8 mouse cellular contexts compared by ENCODE assay signal in the genomic region with DNA sequence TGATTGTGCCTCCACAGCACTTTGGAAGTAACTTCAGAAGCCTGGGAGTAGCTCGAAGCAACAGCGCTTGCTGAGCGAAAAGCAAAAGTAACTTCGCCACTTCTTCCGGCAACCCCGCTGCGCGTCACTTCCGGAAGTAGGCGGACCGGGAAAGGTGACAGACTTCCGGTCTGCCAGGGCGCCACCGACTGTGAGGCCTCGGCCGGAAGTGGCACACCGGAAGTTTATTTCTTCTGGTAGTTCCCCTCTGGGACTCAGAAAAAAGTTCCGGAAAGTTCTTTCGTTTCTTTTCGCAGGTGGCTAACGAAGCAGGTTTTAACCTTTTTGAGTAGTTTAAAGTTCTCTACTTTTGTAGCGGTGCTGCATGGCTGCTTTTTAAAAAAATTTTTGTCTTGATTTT. TPM values are rescaled to one million over a fixed set of nuclear protein-coding genes. Genes with fewer than 3 reads are reported as not detected.
DNase-seq lines count a peak whose midpoint lies in the region; ATAC-seq and TF ChIP-seq lines count a peak whose summit lies in the region.

A gene (minus strand): TSS at position 126 of the 400 bp plus-strand sequence.

- no peaks in the 10 kb centered on the region for H3K9me3 ChIP-seq in CH12.LX (replicated peaks; ENCODE audit: low read length)
- no peaks in the 10 kb centered on the region for H3K9me3 ChIP-seq in forebrain, embryonic 11.5 days (ENCODE audit: control insufficient read depth, low read length)
- no peaks in the 10 kb centered on the region for H3K9me3 ChIP-seq in heart, embryonic 16.5 days (replicated peaks; ENCODE audit: control insufficient read depth, low read length)
- H3K9me3 ChIP-seq in liver, embryonic 15.5 days (replicated peaks) = no peaks in the 10 kb centered on the region; the same call in 1 of the 2 replicates
- H3K9me3 ChIP-seq in neural tube, embryonic 12.5 days = no peaks in the 10 kb centered on the region

- TF ChIP-seq RAD21 in CH12.LX (IDR thresholded peaks at IDR 0.05; ENCODE audit: low read depth, low read length) = no peak

- H3K4me2 ChIP-seq in CH12.LX (ENCODE audit: insufficient read depth, low read depth, poor library complexity, severe bottlenecking) = peak within 1 kb of the TSS; percentile 82
- peak within 1 kb of the TSS; percentile 70 for H3K4me2 ChIP-seq in forebrain, embryonic 11.5 days (ENCODE audit: low read depth, low read length, severe bottlenecking)
- H3K4me2 ChIP-seq in heart, embryonic 16.5 days (ENCODE audit: low read depth, low read length) = peak within 1 kb of the TSS; percentile 79
- peak within 1 kb of the TSS; percentile 82 for H3K4me2 ChIP-seq in liver, embryonic 15.5 days
- peak within 1 kb of the TSS; percentile 63 for H3K4me2 ChIP-seq in neural tube, embryonic 12.5 days (replicated peaks)

- H3K27ac ChIP-seq in CH12.LX (ENCODE audit: insufficient read depth, low read depth) = peak within 1 kb of the TSS; percentile 92
- peak within 1 kb of the TSS; percentile 91 for H3K27ac ChIP-seq in forebrain, embryonic 11.5 days (ENCODE audit: low read depth, low read length)
- peak within 1 kb of the TSS; percentile 92 for H3K27ac ChIP-seq in heart, embryonic 16.5 days (ENCODE audit: low read length)
- peak within 1 kb of the TSS; percentile 98 for H3K27ac ChIP-seq in liver, embryonic 15.5 days (replicated peaks)
- peak within 1 kb of the TSS; percentile 74 for H3K27ac ChIP-seq in neural tube, embryonic 12.5 days

- peaks cover 2 to 28% of the 10 kb centered on the region in 2 experiments; a peak in 3 of 4 replicates for H3K4me1 ChIP-seq in CH12.LX (ENCODE audit: control insufficient read depth in 1 of 2, insufficient read depth in 2 of 2)
- H3K4me1 ChIP-seq in forebrain, embryonic 11.5 days (replicated peaks; ENCODE audit: control insufficient read depth, insufficient read depth, low read length) = no peaks in the 10 kb centered on the region
- H3K4me1 ChIP-seq in heart, embryonic 16.5 days (ENCODE audit: control insufficient read depth, insufficient read depth, low read length) = peaks cover 7% of the 10 kb centered on the region
- peaks cover 22% of the 10 kb centered on the region for H3K4me1 ChIP-seq in liver, embryonic 15.5 days (replicated peaks)
- H3K4me1 ChIP-seq in neural tube, embryonic 12.5 days = peaks cover 7% of the 10 kb centered on the region; the same call in 1 of the 2 replicates

- TF ChIP-seq CTCF in CH12.LX (conservative IDR thresholded peaks at IDR 0.05 in 1 of 2, IDR thresholded peaks at IDR 0.05 in 1 of 2; ENCODE audit: low read depth in 2 of 2, low read length in 2 of 2) = no peak

- peaks cover 30 to 35% of the 10 kb centered on the region in 2 experiments for H3K36me3 ChIP-seq in CH12.LX (replicated peaks in 1 of 2; ENCODE audit: control insufficient read depth in 1 of 2, insufficient read depth in 1 of 2, low read length in 1 of 2)
- H3K36me3 ChIP-seq in forebrain, embryonic 11.5 days (ENCODE audit: control insufficient read depth, insufficient read depth, low read length) = no peaks in the 10 kb centered on the region; the same call in 1 of the 2 replicates
- H3K36me3 ChIP-seq in heart, embryonic 16.5 days (ENCODE audit: control insufficient read depth, insufficient read depth) = peaks cover 28% of the 10 kb centered on the region
- H3K36me3 ChIP-seq in liver, embryonic 15.5 days (replicated peaks) = peaks cover 34% of the 10 kb centered on the region
- H3K36me3 ChIP-seq in neural tube, embryonic 12.5 days = peaks cover 29% of the 10 kb centered on the region

- WGBS in forebrain, embryonic 11.5 days = under 1% methylated on average over 22 of the region's 22 CpGs
- WGBS in heart, embryonic 16.5 days = under 1% methylated on average over 22 of the region's 22 CpGs
- under 1% methylated on average over 22 of the region's 22 CpGs for WGBS in liver, embryonic 15.5 days (ENCODE audit: insufficient replicate concordance)
- WGBS in neural tube, embryonic 12.5 days = under 1% methylated on average over 22 of the region's 22 CpGs

- peak within 1 kb of the TSS; percentile 94 for H3K9ac ChIP-seq in CH12.LX (ENCODE audit: insufficient read depth, low read depth)
- H3K9ac ChIP-seq in forebrain, embryonic 11.5 days (ENCODE audit: low read length) = peak within 1 kb of the TSS; percentile 58
- H3K9ac ChIP-seq in heart, embryonic 16.5 days (ENCODE audit: low read length) = peak within 1 kb of the TSS; percentile 75
- peak within 1 kb of the TSS; percentile 85 for H3K9ac ChIP-seq in liver, embryonic 15.5 days
- peak within 1 kb of the TSS; percentile 54 for H3K9ac ChIP-seq in neural tube, embryonic 12.5 days

- peak; percentile 97 for DNase-seq in CH12.LX (ENCODE audit: extremely low read depth)
- DNase-seq in c-Kit-positive CD71-positive TER-119-negative erythroid progenitor cells, embryonic 14.5 days (ENCODE audit: low read depth) = peak; percentile 90
- DNase-seq in forebrain, embryonic 11.5 days (ENCODE audit: low spot score) = peak; percentile 96
- DNase-seq in kidney, postnatal 36 days = peak; percentile 98
- peak; percentile 94 for DNase-seq in telencephalon, adult 2 months (ENCODE audit: low read depth, low spot score)

- dilution Hi-C loops in CH12.LX (cut with MboI; ENCODE audit: extremely low pct_ligation_motif_present, extremely low pct_unique_long_range_greater_than_20kb, low sequenced_read_pairs) = no loop called here

- peak; percentile 68 for TF ChIP-seq POLR2A in CH12.LX (IDR thresholded peaks at IDR 0.05; ENCODE audit: low read depth, low read length)

- H3K27me3 ChIP-seq in CH12.LX (replicated peaks) = no peaks in the 10 kb centered on the region
- no peaks in the 10 kb centered on the region for H3K27me3 ChIP-seq in forebrain, embryonic 11.5 days (ENCODE audit: control insufficient read depth, insufficient read depth, low read length)
- H3K27me3 ChIP-seq in heart, embryonic 16.5 days (ENCODE audit: control insufficient read depth, insufficient read depth, low read length) = peaks cover 9% of the 10 kb centered on the region
- no peaks in the 10 kb centered on the region; the same call in 1 of the 2 replicates for H3K27me3 ChIP-seq in liver, embryonic 15.5 days
- no peaks in the 10 kb centered on the region for H3K27me3 ChIP-seq in neural tube, embryonic 12.5 days (replicated peaks)

- TF ChIP-seq EP300 in CH12.LX (IDR thresholded peaks at IDR 0.05; ENCODE audit: low read length) = peak; percentile 57; the same call in 1 of the 2 replicates

- peak; percentile 78 for ATAC-seq in forebrain, embryonic 11.5 days (replicated peaks; ENCODE audit: low FRiP score)
- ATAC-seq in heart, embryonic 16.5 days (replicated peaks; ENCODE audit: extremely low read depth, insufficient read depth, low FRiP score) = peak; percentile 83
- ATAC-seq in liver, embryonic 15.5 days (ENCODE audit: insufficient read depth) = peak; percentile 83
- peak; percentile 83 for ATAC-seq in neural tube, embryonic 12.5 days (ENCODE audit: low FRiP score, low read depth)

- no peaks in the 10 kb centered on the region for H3K79me2 ChIP-seq in CH12.LX (replicated peaks; ENCODE audit: control insufficient read depth, extremely low read depth, insufficient read depth, poor library complexity, severe bottlenecking)

- peak within 1 kb of the TSS; percentile 84 to 98 (median 93) for H3K4me3 ChIP-seq in CH12.LX (replicated peaks in 1 of 3; ENCODE audit: low read depth in 2 of 3, low read length in 2 of 3, poor library complexity in 1 of 3)
- peak within 1 kb of the TSS; percentile 92 for H3K4me3 ChIP-seq in forebrain, embryonic 11.5 days (ENCODE audit: low read depth, low read length)
- H3K4me3 ChIP-seq in heart, embryonic 16.5 days (ENCODE audit: low read length) = peak within 1 kb of the TSS; percentile 78
- H3K4me3 ChIP-seq in liver, embryonic 15.5 days (replicated peaks) = peak within 1 kb of the TSS; percentile 100
- H3K4me3 ChIP-seq in neural tube, embryonic 12.5 days = peak within 1 kb of the TSS; percentile 75

- in situ Hi-C loops in CH12.LX (cut with MboI; ENCODE audit: low pct_ligation_motif_present, low pct_unique_long_range_greater_than_20kb, low sequenced_read_pairs) = loop anchor here (5.0 kb wide), 1 partner anchor 47 kb away; no protein-coding TSS in a partner anchor

TF ChIP-seq in CH12.LX, 34 proteins besides CTCF, POLR2A, EP300 and RAD21 (continues in another document):
- peak; percentile 85; the same call in 1 of the 2 replicates for TF ChIP-seq KAT2A (IDR thresholded peaks at IDR 0.05; ENCODE audit: insufficient replicate concordance, low read length)
- TF ChIP-seq IRF4 (IDR thresholded peaks at IDR 0.05; ENCODE audit: low read depth, low read length) = peak; percentile 86
- peak; percentile 89 for TF ChIP-seq TBP (conservative IDR thresholded peaks at IDR 0.05; ENCODE audit: low read depth, low read length)
- no peak for TF ChIP-seq MAFK (IDR thresholded peaks at IDR 0.05; ENCODE audit: insufficient replicate concordance, low read length)
- peak; percentile 76 for TF ChIP-seq NELFE (IDR thresholded peaks at IDR 0.05; ENCODE audit: low read depth, low read length)
- TF ChIP-seq TCF12 (IDR thresholded peaks at IDR 0.05; ENCODE audit: low read depth, low read length) = peak; percentile 83
- peak; percentile 90 for TF ChIP-seq HCFC1 (IDR thresholded peaks at IDR 0.05; ENCODE audit: low read depth, low read length)
- no peak for TF ChIP-seq JUN (IDR thresholded peaks at IDR 0.05; ENCODE audit: insufficient read depth, low read depth, low read length)
- TF ChIP-seq CHD1 (IDR thresholded peaks at IDR 0.05; ENCODE audit: low read depth, low read length) = no peak
- TF ChIP-seq ZNF384 (IDR thresholded peaks at IDR 0.05; ENCODE audit: low read depth, low read length) = peak; percentile 91
- TF ChIP-seq ZMIZ1 (IDR thresholded peaks at IDR 0.05; ENCODE audit: low read depth, low read length) = peak; percentile 45; the same call in 1 of the 2 replicates
- TF ChIP-seq MAX (IDR thresholded peaks at IDR 0.05; ENCODE audit: low read length) = 0 out of 2 replicates have a peak, but pooled peaks have one; percentile 36
- TF ChIP-seq JUND (conservative IDR thresholded peaks at IDR 0.05; ENCODE audit: low read depth, low read length) = 0 out of 2 replicates have a peak, but pooled peaks have one; percentile 27
- TF ChIP-seq RCOR1 (conservative IDR thresholded peaks at IDR 0.05; ENCODE audit: low read depth, low read length) = no peak
- TF ChIP-seq USF2 (conservative IDR thresholded peaks at IDR 0.05; ENCODE audit: low read depth, low read length) = no peak
- TF ChIP-seq ELF1 (IDR thresholded peaks at IDR 0.05; ENCODE audit: low read depth, low read length) = peak; percentile 99

RNA-seq across cellular contexts. Expression of the gene that starts here (rescaled TPM):
- 36.8 and 50.0 TPM in 2 replicates for total RNA-seq in CH12.LX (2012; rRNA removed)
- total RNA-seq in CH12.LX (2014; rRNA removed) = 13.9 and 14.2 TPM in 2 replicates
- 40.5 and 43.8 TPM in 2 replicates for polyA plus RNA-seq in CH12.LX (2012; ENCODE audit: insufficient read length, low read depth)
- polyA plus RNA-seq in forebrain, embryonic 11.5 days (2014; fragmentation: Nextera tagmentation; extraction: Ambion mirVana) = 72.3 and 76.4 TPM in 2 replicates
- 64.3 and 73.5 TPM in 2 replicates for polyA plus RNA-seq in heart, embryonic 16.5 days (2015; fragmentation: Nextera tagmentation; extraction: Ambion mirVana)
- polyA plus RNA-seq in liver, embryonic 15.5 days (2015; fragmentation: Nextera tagmentation; extraction: Ambion mirVana) = 45.9 and 47.1 TPM in 2 replicates
- polyA plus RNA-seq in neural tube, embryonic 12.5 days (2016; fragmentation: Nextera tagmentation; extraction: Ambion mirVana) = 69.5 and 71.2 TPM in 2 replicates

Comparison
In these comparisons a context has a peak if more than half of its experiments do, and no peak if none do; other contexts are left out.
1. Peak in every context shown above with its lines: DNase-seq, ATAC-seq, H3K4me3 ChIP-seq and H3K27ac ChIP-seq.